Mouse (Mus musculus): ENCODE measurements around the gene Klc4. TPM values are rescaled to one million over a fixed set of nuclear protein-coding genes. Genes with fewer than 3 reads are reported as not detected.

Gene Klc4
- polyA plus RNA-seq, 2 experiments: 3.4 to 5.2 TPM

DNA sequence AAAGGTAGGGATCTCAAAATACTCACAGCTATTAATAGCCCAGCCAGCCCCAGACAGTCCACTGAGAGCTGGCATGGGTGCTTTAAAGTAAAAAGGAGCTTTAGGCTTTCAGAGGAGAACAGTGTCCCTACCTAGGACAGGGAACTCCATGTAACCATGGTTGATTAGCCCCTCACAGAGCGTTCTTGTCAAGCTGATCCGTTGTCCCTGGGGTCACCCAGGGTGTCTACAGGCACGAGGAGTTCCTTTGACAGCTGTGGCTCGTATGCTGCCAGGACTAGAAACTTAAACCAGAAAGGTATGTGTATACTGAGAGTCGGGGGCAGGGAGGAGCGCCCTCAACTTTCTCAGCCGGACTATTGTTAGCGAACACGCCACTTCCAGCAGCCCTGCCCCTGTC, 33.1 kb upstream of the Klc4 start:
- H3K4me2 ChIP-seq (ENCODE audit: low read depth): peak overlapping the region; percentile 88
- H3K9ac ChIP-seq (replicated peaks): no peak overlapping the region
- 68% methylated on average over 9 of the region's 9 CpGs for WGBS (ENCODE audit: insufficient replicate concordance)
- H3K4me1 ChIP-seq (replicated peaks; ENCODE audit: control insufficient read depth in 2 of 2, insufficient read depth in 2 of 2, low read length in 1 of 2): peaks cover 19 to 24% of the 10 kb centered on the region in 2 experiments
- DNase-seq (ENCODE audit: low read depth in 3 of 3, low spot score in 3 of 3) (no peak), ATAC-seq (ENCODE audit: insufficient read depth) (no peak)
- no peak overlapping the region for H3K4me3 ChIP-seq (ENCODE audit: insufficient read depth in 1 of 2, low read depth in 2 of 2, low read length in 2 of 2)
- no peaks in the 10 kb centered on the region for H3K9me3 ChIP-seq (ENCODE audit: control insufficient read depth, low read length)
- no peak overlapping the region for H3K27ac ChIP-seq
- no peak for TF ChIP-seq CTCF (IDR thresholded peaks at IDR 0.05; ENCODE audit: low read depth)
- TF ChIP-seq EP300 (IDR thresholded peaks at IDR 0.05; ENCODE audit: low read depth): no peak
- H3K36me3 ChIP-seq (replicated peaks; ENCODE audit: control insufficient read depth, insufficient read depth, low read depth): peaks cover 25% of the 10 kb centered on the region
- no peaks in the 10 kb centered on the region for H3K27me3 ChIP-seq (ENCODE audit: control insufficient read depth, insufficient read depth, low read length)

- Histone ChIP-seq H3K36me3 (replicated peaks; ENCODE audit: control insufficient read depth, insufficient read depth, low read depth) (peaks cover 25% of the 10 kb centered on the region), H3K4me3 (ENCODE audit: insufficient read depth in 1 of 2, low read depth in 2 of 2, low read length in 2 of 2) (peak within 1 kb of the TSS; percentile 65 to 69), H3K27me3 (ENCODE audit: control insufficient read depth, insufficient read depth, low read length) (no peaks in the 10 kb centered on the region), H3K4me2 (ENCODE audit: low read depth) (peak within 1 kb of the TSS; percentile 88), H3K4me1 (replicated peaks; ENCODE audit: control insufficient read depth in 2 of 2, insufficient read depth in 2 of 2, low read length in 1 of 2) (peaks cover 19 to 24% of the 10 kb centered on the region in 2 experiments), H3K9ac (replicated peaks) (peak within 1 kb of the TSS; percentile 76), H3K27ac (peak within 1 kb of the TSS; percentile 19), H3K9me3 (ENCODE audit: control insufficient read depth, low read length) (no peaks in the 10 kb centered on the region)
- ATAC-seq (ENCODE audit: insufficient read depth): no peak
- no peak for TF ChIP-seq EP300 (IDR thresholded peaks at IDR 0.05; ENCODE audit: low read depth)
- no peak for TF ChIP-seq CTCF (IDR thresholded peaks at IDR 0.05; ENCODE audit: low read depth)
- 80% methylated on average over 8 of the region's 9 CpGs for WGBS (ENCODE audit: insufficient replicate concordance)
- no peak for DNase-seq (ENCODE audit: low read depth in 3 of 3, low spot score in 3 of 3)
Measured at GRCm38 (mm10) chr17:46678416-46678815, 32.6 kb upstream of the Klc4 start, which contains the start of gene Mea1. Mea1 (plus strand) TSS chr17:46678793.

DNA sequence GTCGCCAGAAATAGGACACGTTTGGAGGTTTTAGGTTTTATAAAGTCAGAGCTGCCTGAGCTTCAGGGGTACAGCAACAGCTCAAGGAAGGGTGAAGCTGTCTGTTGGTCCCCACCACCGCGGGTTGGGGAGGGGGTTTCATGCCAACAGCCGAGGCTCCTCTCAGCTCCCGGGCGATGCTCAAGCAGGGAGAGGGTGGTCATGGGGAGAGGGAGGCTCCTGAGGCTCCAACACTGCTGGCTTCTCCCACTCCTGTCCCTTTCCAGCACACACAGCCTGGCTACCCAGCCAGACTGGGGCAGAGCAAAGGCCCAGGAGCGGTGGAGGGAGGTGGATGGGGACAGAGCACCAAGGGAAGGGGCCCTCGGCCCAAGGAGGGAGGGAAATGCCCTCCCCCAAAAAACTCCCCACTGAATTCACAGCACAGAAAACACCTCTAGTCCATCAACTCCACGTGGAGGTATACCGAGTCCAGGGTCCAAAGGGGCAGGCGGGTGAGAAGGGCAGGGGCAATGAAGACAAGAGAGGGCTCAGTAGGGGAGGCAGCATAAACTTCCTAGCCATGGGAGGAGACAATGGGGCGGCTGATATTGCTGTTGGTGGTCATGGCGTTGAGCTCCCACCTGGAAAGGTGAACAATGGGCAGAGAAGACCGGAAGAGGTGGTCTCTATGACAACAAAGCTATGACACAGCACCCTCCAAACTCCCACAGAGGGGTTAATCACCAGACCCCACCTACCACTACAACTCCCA, 28.9 kb upstream of the Klc4 start:
- H3K9me3 ChIP-seq (ENCODE audit: control insufficient read depth, low read length): no peaks in the 10 kb centered on the region
- TF ChIP-seq EP300 (IDR thresholded peaks at IDR 0.05; ENCODE audit: low read depth) (no peak), CTCF (IDR thresholded peaks at IDR 0.05; ENCODE audit: low read depth) (no peak)
- 37% methylated on average over 15 of the region's 15 CpGs for WGBS (ENCODE audit: insufficient replicate concordance)
- H3K27me3 ChIP-seq (ENCODE audit: control insufficient read depth, insufficient read depth, low read length): no peaks in the 10 kb centered on the region
- H3K9ac ChIP-seq (replicated peaks): peak overlapping the region; percentile 55
- ATAC-seq (ENCODE audit: insufficient read depth): peak; percentile 16
- peak overlapping the region; percentile 73 for H3K4me2 ChIP-seq (ENCODE audit: low read depth)
- no peak for DNase-seq (ENCODE audit: low read depth in 3 of 3, low spot score in 3 of 3)
- H3K36me3 ChIP-seq (replicated peaks; ENCODE audit: control insufficient read depth, insufficient read depth, low read depth): peaks cover 24% of the 10 kb centered on the region
- peaks cover 13 to 21% of the 10 kb centered on the region in 2 experiments for H3K4me1 ChIP-seq (replicated peaks; ENCODE audit: control insufficient read depth in 2 of 2, insufficient read depth in 2 of 2, low read length in 1 of 2)
- peak overlapping the region; percentile 47 to 69 for H3K4me3 ChIP-seq (ENCODE audit: insufficient read depth in 1 of 2, low read depth in 2 of 2, low read length in 2 of 2)
- H3K27ac ChIP-seq: peak overlapping the region; percentile 48

DNA sequence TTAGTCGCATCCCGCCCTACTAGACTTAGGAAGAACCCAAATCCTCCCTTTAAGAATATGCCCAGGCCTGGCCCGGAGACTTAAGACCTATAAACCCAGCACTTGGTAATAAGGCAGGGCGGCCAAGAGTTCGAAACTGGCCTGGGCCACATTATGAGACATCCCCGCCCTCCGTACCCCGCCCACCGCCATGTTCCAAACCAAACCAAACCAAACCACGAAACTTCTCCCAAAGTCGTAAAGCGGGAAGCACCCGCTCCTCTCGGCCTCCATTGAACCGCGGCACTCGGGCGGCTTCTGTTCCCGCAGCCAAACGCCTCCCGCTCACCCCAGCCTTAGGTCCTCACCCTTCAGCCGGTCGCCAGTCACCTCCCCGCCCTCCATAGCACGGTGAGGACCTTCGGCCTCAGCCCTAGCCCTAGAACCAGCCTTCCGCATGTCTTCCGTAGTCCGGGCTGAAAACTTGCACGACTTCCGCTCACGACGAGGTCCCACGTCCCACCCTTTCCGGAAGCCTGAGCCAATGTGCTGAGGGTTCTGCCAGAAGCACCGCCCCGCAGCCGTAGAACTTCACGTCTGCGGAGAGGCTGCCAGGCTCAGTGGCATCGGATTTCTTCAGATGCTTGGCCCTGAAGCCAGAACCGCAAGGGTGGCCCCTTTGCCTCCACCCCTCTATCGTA, 28.2 kb upstream of the Klc4 start, which contains the start of gene Rrp36:
Rrp36 (minus strand) TSS at position 503 of the 680 bp plus-strand sequence.
- H3K9me3 ChIP-seq (ENCODE audit: control insufficient read depth, low read length): no peaks in the 10 kb centered on the region
- DNase-seq (ENCODE audit: low read depth in 3 of 3, low spot score in 3 of 3): peak; percentile 85 to 89 (median 86)
- peak within 1 kb of the TSS; percentile 57 for H3K27ac ChIP-seq
- peak; percentile 91 for ATAC-seq (ENCODE audit: insufficient read depth)
- H3K9ac ChIP-seq (replicated peaks): peak within 1 kb of the TSS; percentile 73
- no peaks in the 10 kb centered on the region for H3K27me3 ChIP-seq (ENCODE audit: control insufficient read depth, insufficient read depth, low read length)
- TF ChIP-seq EP300 (IDR thresholded peaks at IDR 0.05; ENCODE audit: low read depth) (no peak), CTCF (IDR thresholded peaks at IDR 0.05; ENCODE audit: low read depth) (no peak)
- peak within 1 kb of the TSS; percentile 69 to 79 for H3K4me3 ChIP-seq (ENCODE audit: insufficient read depth in 1 of 2, low read depth in 2 of 2, low read length in 2 of 2)
- peaks cover 8 to 13% of the 10 kb centered on the region in 2 experiments for H3K4me1 ChIP-seq (replicated peaks; ENCODE audit: control insufficient read depth in 2 of 2, insufficient read depth in 2 of 2, low read length in 1 of 2)
- under 1% methylated on average over 43 of the region's 43 CpGs for WGBS (ENCODE audit: insufficient replicate concordance)
- peaks cover 30% of the 10 kb centered on the region for H3K36me3 ChIP-seq (replicated peaks; ENCODE audit: control insufficient read depth, insufficient read depth, low read depth)
- H3K4me2 ChIP-seq (ENCODE audit: low read depth): peak within 1 kb of the TSS; percentile 73

DNA sequence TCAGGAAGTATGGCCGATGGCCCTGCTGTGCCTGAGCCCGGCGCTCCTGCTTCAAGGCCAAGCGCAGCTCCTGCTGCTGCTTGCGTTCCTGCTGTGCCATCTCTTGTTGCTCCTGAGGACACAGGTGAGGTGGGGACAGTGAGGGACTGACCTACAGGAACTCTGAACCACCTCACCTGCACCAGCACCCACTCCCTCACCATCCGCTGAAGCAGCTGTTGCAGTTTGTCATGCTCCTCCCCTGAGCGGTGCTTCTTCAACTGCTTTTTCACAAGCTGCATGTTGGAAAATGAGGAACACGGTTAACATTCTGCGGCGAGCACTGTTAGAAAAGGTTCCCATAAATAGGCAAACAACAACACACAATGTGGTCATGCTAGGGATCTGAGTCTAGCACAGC, 24.1 kb upstream of the Klc4 start:
- H3K36me3 ChIP-seq (replicated peaks; ENCODE audit: control insufficient read depth, insufficient read depth, low read depth): peaks cover 11% of the 10 kb centered on the region
- no peak for TF ChIP-seq EP300 (IDR thresholded peaks at IDR 0.05; ENCODE audit: low read depth)
- no peak for TF ChIP-seq CTCF (IDR thresholded peaks at IDR 0.05; ENCODE audit: low read depth)
- H3K4me2 ChIP-seq (ENCODE audit: low read depth): no peak overlapping the region
- H3K4me1 ChIP-seq (replicated peaks; ENCODE audit: control insufficient read depth in 2 of 2, insufficient read depth in 2 of 2, low read length in 1 of 2): peaks cover 8 to 10% of the 10 kb centered on the region in 2 experiments; a peak in 3 of 4 replicates
- H3K27ac ChIP-seq: no peak overlapping the region
- no peak overlapping the region for H3K9ac ChIP-seq (replicated peaks)
- H3K4me3 ChIP-seq (ENCODE audit: insufficient read depth in 1 of 2, low read depth in 2 of 2, low read length in 2 of 2): no peak overlapping the region
- no peaks in the 10 kb centered on the region for H3K9me3 ChIP-seq (ENCODE audit: control insufficient read depth, low read length)
- DNase-seq (ENCODE audit: low read depth in 3 of 3, low spot score in 3 of 3): no peak
- H3K27me3 ChIP-seq (ENCODE audit: control insufficient read depth, insufficient read depth, low read length): no peaks in the 10 kb centered on the region
- WGBS (ENCODE audit: insufficient replicate concordance): 89% methylated on average over 10 of the region's 10 CpGs
- no peak for ATAC-seq (ENCODE audit: insufficient read depth)
